Mouse (Mus musculus): Measurements from ENCODE around the gene Igf1r. TPM values are rescaled to one million over a fixed set of nuclear protein-coding genes. Genes with fewer than 3 reads are reported as not detected.

Gene Igf1r
- polyA plus RNA-seq, 1 experiment from 2014 or later: 28.5 TPM

DNA sequence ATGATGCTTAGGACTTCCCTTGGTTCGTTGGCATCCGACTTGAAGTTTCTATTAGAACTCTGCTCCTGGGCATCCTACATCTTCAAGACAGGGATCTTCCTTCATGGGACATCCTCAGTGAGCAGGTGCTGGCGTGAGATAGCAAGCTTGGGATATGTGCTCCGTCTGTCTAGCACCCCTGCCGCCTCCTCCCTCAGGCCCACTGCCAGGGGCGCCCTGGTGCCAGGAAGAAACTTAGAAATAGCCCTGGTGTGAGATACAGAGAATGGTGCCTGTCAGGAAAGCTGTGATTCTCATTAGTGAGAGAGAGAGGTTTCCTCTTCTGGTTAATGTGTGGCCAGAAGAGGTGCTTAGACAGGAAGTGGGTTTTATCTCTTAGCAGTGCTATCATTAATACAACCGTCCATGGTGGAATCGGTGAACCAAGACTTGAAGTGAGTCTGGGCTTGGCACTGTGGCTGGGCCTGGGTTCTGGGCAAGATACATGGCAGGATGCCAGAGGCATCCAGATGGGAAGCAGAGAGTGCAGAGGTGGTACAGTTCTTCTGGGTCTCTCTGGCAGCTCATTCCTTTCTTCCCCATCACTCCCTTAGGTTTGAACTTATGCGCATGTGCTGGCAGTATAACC lies 272.9 kb downstream of the Igf1r start:
- Histone ChIP-seq H3K4me2 (ENCODE audit: low read depth, low read length) (no peak overlapping the region), H3K9ac (replicated peaks; ENCODE audit: low read depth, low read length) (no peak overlapping the region), H3K27ac (ENCODE audit: low read depth, low read length) (no peak overlapping the region), H3K36me3 (ENCODE audit: control insufficient read depth, insufficient read depth, low read length) (peaks cover 14% of the 10 kb centered on the region; the same call in 1 of the 2 replicates), H3K4me3 (ENCODE audit: low read depth, low read length) (no peak overlapping the region), H3K9me3 (ENCODE audit: control insufficient read depth, low read length) (no peaks in the 10 kb centered on the region), H3K27me3 (ENCODE audit: control insufficient read depth, insufficient read depth, low read length) (no peaks in the 10 kb centered on the region), H3K4me1 (ENCODE audit: control insufficient read depth, insufficient read depth, low read length) (peaks cover 3% of the 10 kb centered on the region; the same call in 1 of the 2 replicates)
- 89% methylated on average over 9 of the region's 9 CpGs for WGBS
- no peak for ATAC-seq (ENCODE audit: low read depth)

- Histone ChIP-seq H3K27me3 (ENCODE audit: control insufficient read depth, insufficient read depth, low read length) (no peaks in the 10 kb centered on the region), H3K4me2 (ENCODE audit: low read depth, low read length) (no peak overlapping the region), H3K4me1 (ENCODE audit: control insufficient read depth, insufficient read depth, low read length) (peaks cover 3% of the 10 kb centered on the region; the same call in 1 of the 2 replicates), H3K9ac (replicated peaks; ENCODE audit: low read depth, low read length) (no peak overlapping the region), H3K4me3 (ENCODE audit: low read depth, low read length) (no peak overlapping the region), H3K27ac (ENCODE audit: low read depth, low read length) (no peak overlapping the region), H3K36me3 (ENCODE audit: control insufficient read depth, insufficient read depth, low read length) (peaks cover 11% of the 10 kb centered on the region; the same call in 1 of the 2 replicates), H3K9me3 (ENCODE audit: control insufficient read depth, low read length) (no peaks in the 10 kb centered on the region)
- 85% methylated on average over 11 of the region's 11 CpGs for WGBS
- no peak for ATAC-seq (ENCODE audit: low read depth)
Observed at GRCm38 (mm10) chr7:68227021-68227420, 274.4 kb downstream of the Igf1r start.

DNA sequence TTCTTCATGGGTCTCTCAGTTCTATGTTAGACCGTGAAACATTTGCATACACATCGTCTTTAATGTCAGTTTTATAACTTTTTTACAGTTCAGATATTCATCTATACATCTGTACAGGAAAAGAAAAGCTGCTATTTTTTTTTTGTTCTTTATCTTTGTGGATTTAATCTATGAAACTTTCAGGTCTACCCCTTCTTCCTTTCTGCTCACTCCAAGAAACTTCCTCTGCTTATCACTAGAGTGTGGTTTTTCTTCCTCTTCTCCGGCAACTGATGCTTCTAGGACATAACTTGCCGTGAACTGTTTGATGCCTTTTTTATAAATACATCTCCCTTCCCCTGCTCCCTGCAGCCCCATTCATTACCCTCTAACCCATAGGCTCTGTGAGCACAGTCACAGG lies 275.0 kb downstream of the Igf1r start:
- no peak overlapping the region for H3K4me3 ChIP-seq (ENCODE audit: low read depth, low read length)
- H3K9ac ChIP-seq (replicated peaks; ENCODE audit: low read depth, low read length): no peak overlapping the region
- WGBS: 86% methylated on average over 4 of the region's 4 CpGs
- no peaks in the 10 kb centered on the region for H3K9me3 ChIP-seq (ENCODE audit: control insufficient read depth, low read length)
- H3K27ac ChIP-seq (ENCODE audit: low read depth, low read length): no peak overlapping the region
- H3K36me3 ChIP-seq (ENCODE audit: control insufficient read depth, insufficient read depth, low read length): peaks cover 11% of the 10 kb centered on the region; the same call in 1 of the 2 replicates
- no peaks in the 10 kb centered on the region for H3K27me3 ChIP-seq (ENCODE audit: control insufficient read depth, insufficient read depth, low read length)
- no peak for ATAC-seq (ENCODE audit: low read depth)
- no peak overlapping the region for H3K4me2 ChIP-seq (ENCODE audit: low read depth, low read length)
- peaks cover 3% of the 10 kb centered on the region; the same call in 1 of the 2 replicates for H3K4me1 ChIP-seq (ENCODE audit: control insufficient read depth, insufficient read depth, low read length)

DNA sequence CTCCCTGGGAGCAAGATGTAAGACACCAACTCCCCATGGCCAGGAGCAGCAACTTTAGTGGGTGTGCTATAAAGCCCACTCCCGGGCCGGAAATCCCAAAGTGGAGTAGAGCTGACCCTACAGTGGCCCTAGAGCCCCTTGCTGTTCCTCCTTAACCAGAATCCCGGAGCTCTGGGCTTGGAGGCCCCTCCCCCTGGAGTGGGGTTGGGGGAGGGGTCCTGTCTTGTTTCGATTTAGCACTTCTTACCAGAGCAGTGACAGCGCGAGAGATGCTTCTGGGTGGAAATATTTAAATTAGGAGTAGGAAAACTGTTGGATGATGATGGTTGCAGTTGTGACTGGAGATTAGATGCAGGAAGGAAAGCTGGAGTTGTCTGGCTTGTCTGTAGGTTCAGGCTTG lies 275.9 kb downstream of the Igf1r start:
- Histone ChIP-seq H3K36me3 (ENCODE audit: control insufficient read depth, insufficient read depth, low read length) (peaks cover 11% of the 10 kb centered on the region; the same call in 1 of the 2 replicates), H3K9ac (replicated peaks; ENCODE audit: low read depth, low read length) (no peak overlapping the region; the same call in 1 of the 2 replicates), H3K9me3 (ENCODE audit: control insufficient read depth, low read length) (no peaks in the 10 kb centered on the region), H3K4me1 (ENCODE audit: control insufficient read depth, insufficient read depth, low read length) (no peaks in the 10 kb centered on the region), H3K4me2 (ENCODE audit: low read depth, low read length) (no peak overlapping the region), H3K27ac (ENCODE audit: low read depth, low read length) (no peak overlapping the region), H3K27me3 (ENCODE audit: control insufficient read depth, insufficient read depth, low read length) (no peaks in the 10 kb centered on the region), H3K4me3 (ENCODE audit: low read depth, low read length) (no peak overlapping the region)
- WGBS: 47% methylated on average over 6 of the region's 6 CpGs
- no peak for ATAC-seq (ENCODE audit: low read depth)

GRCm38 (mm10) chr7:68230831-68231230 lies 278.2 kb downstream of the Igf1r start:
- Histone ChIP-seq H3K4me3 (ENCODE audit: low read depth, low read length) (no peak overlapping the region), H3K9me3 (ENCODE audit: control insufficient read depth, low read length) (no peaks in the 10 kb centered on the region), H3K27ac (ENCODE audit: low read depth, low read length) (no peak overlapping the region), H3K9ac (replicated peaks; ENCODE audit: low read depth, low read length) (no peak overlapping the region), H3K4me2 (ENCODE audit: low read depth, low read length) (no peak overlapping the region), H3K27me3 (ENCODE audit: control insufficient read depth, insufficient read depth, low read length) (no peaks in the 10 kb centered on the region), H3K36me3 (ENCODE audit: control insufficient read depth, insufficient read depth, low read length) (peaks cover 11% of the 10 kb centered on the region; the same call in 1 of the 2 replicates), H3K4me1 (ENCODE audit: control insufficient read depth, insufficient read depth, low read length) (no peaks in the 10 kb centered on the region)
- WGBS: 88% methylated on average over 9 of the region's 9 CpGs
- ATAC-seq (ENCODE audit: low read depth): no peak

- ATAC-seq (ENCODE audit: low read depth): no peak
- no peak overlapping the region for H3K27ac ChIP-seq (ENCODE audit: low read depth, low read length)
- H3K36me3 ChIP-seq (ENCODE audit: control insufficient read depth, insufficient read depth, low read length): no peaks in the 10 kb centered on the region
- H3K4me2 ChIP-seq (ENCODE audit: low read depth, low read length): no peak overlapping the region
- H3K9me3 ChIP-seq (ENCODE audit: control insufficient read depth, low read length): no peaks in the 10 kb centered on the region
- no peaks in the 10 kb centered on the region for H3K27me3 ChIP-seq (ENCODE audit: control insufficient read depth, insufficient read depth, low read length)
- H3K9ac ChIP-seq (replicated peaks; ENCODE audit: low read depth, low read length): no peak overlapping the region
- WGBS: 89% methylated on average over 5 of the region's 5 CpGs
- no peaks in the 10 kb centered on the region for H3K4me1 ChIP-seq (ENCODE audit: control insufficient read depth, insufficient read depth, low read length)
- H3K4me3 ChIP-seq (ENCODE audit: low read depth, low read length): no peak overlapping the region
Observed at GRCm38 (mm10) chr7:68232521-68232920, 279.9 kb downstream of the Igf1r start.

- Histone ChIP-seq H3K4me1 (ENCODE audit: control insufficient read depth, insufficient read depth, low read length) (no peaks in the 10 kb centered on the region), H3K27ac (ENCODE audit: low read depth, low read length) (no peak overlapping the region), H3K27me3 (ENCODE audit: control insufficient read depth, insufficient read depth, low read length) (no peaks in the 10 kb centered on the region), H3K36me3 (ENCODE audit: control insufficient read depth, insufficient read depth, low read length) (no peaks in the 10 kb centered on the region), H3K4me2 (ENCODE audit: low read depth, low read length) (no peak overlapping the region), H3K4me3 (ENCODE audit: low read depth, low read length) (no peak overlapping the region), H3K9me3 (ENCODE audit: control insufficient read depth, low read length) (no peaks in the 10 kb centered on the region), H3K9ac (replicated peaks; ENCODE audit: low read depth, low read length) (no peak overlapping the region)
- WGBS: 44% methylated on average over 13 of the region's 13 CpGs
- ATAC-seq (ENCODE audit: low read depth): no peak
Observed at GRCm38 (mm10) chr7:68233619-68234223, 281.1 kb downstream of the Igf1r start.

GRCm38 (mm10) chr7:68236817-68237216 lies 284.2 kb downstream of the Igf1r start:
- H3K4me3 ChIP-seq (ENCODE audit: low read depth, low read length): no peak overlapping the region
- no peak overlapping the region for H3K27ac ChIP-seq (ENCODE audit: low read depth, low read length)
- no peak for ATAC-seq (ENCODE audit: low read depth)
- H3K4me1 ChIP-seq (ENCODE audit: control insufficient read depth, insufficient read depth, low read length): no peaks in the 10 kb centered on the region
- no peaks in the 10 kb centered on the region for H3K9me3 ChIP-seq (ENCODE audit: control insufficient read depth, low read length)
- no peak overlapping the region for H3K9ac ChIP-seq (replicated peaks; ENCODE audit: low read depth, low read length)
- 86% methylated on average over 8 of the region's 8 CpGs for WGBS
- H3K36me3 ChIP-seq (ENCODE audit: control insufficient read depth, insufficient read depth, low read length): no peaks in the 10 kb centered on the region
- no peak overlapping the region for H3K4me2 ChIP-seq (ENCODE audit: low read depth, low read length)
- H3K27me3 ChIP-seq (ENCODE audit: control insufficient read depth, insufficient read depth, low read length): no peaks in the 10 kb centered on the region

GRCm38 (mm10) chr7:68239220-68239827 lies 286.7 kb downstream of the Igf1r start:
- H3K4me3 ChIP-seq (ENCODE audit: low read depth, low read length): no peak overlapping the region
- no peaks in the 10 kb centered on the region for H3K36me3 ChIP-seq (ENCODE audit: control insufficient read depth, insufficient read depth, low read length)
- no peak overlapping the region for H3K4me2 ChIP-seq (ENCODE audit: low read depth, low read length)
- no peaks in the 10 kb centered on the region for H3K4me1 ChIP-seq (ENCODE audit: control insufficient read depth, insufficient read depth, low read length)
- WGBS: 65% methylated on average over 11 of the region's 11 CpGs
- no peaks in the 10 kb centered on the region for H3K9me3 ChIP-seq (ENCODE audit: control insufficient read depth, low read length)
- no peak overlapping the region for H3K27ac ChIP-seq (ENCODE audit: low read depth, low read length)
- H3K9ac ChIP-seq (replicated peaks; ENCODE audit: low read depth, low read length): no peak overlapping the region
- no peaks in the 10 kb centered on the region for H3K27me3 ChIP-seq (ENCODE audit: control insufficient read depth, insufficient read depth, low read length)
- ATAC-seq (ENCODE audit: low read depth): no peak

Measured in neural tube, embryonic 14.5 days (tissue).